Mouse (Mus musculus): ENCODE measurements at regions not wholly inside any gene's neighbourhood (a gene's known extent, or its start where the extent isn't known, plus 50 kb on each side); places are given as distances from the start of the nearest gene placed in this dataset.
A peak's percentile ranks its signal among the peaks of the same experiment; 100 is the strongest.

- DNase-seq (ENCODE audit: low spot score): no peak
These were observed 228.1 kb upstream of the Zdhhc25 start for GRCm38 (mm10) chr15:88372039-88372438.

GRCm38 (mm10) chr15:88373923-88374322, 226.2 kb upstream of the Zdhhc25 start:
- DNase-seq (ENCODE audit: low spot score): no peak

- no peak for DNase-seq (ENCODE audit: low spot score)
These were observed 220.8 kb upstream of the Zdhhc25 start for GRCm38 (mm10) chr15:88379342-88379741.

- no peak for DNase-seq (ENCODE audit: low spot score)
These were observed 220.0 kb upstream of the Zdhhc25 start for GRCm38 (mm10) chr15:88379951-88380623.

GRCm38 (mm10) chr15:88381419-88381818, 218.7 kb upstream of the Zdhhc25 start:
- DNase-seq (ENCODE audit: low spot score): no peak

GRCm38 (mm10) chr15:88385943-88386342, 214.2 kb upstream of the Zdhhc25 start:
- DNase-seq (ENCODE audit: low spot score): no peak

GRCm38 (mm10) chr15:88386711-88387110, 213.4 kb upstream of the Zdhhc25 start:
- no peak for DNase-seq (ENCODE audit: low spot score)

- DNase-seq (ENCODE audit: low spot score): peak; percentile 15
These were observed 208.3 kb upstream of the Zdhhc25 start for GRCm38 (mm10) chr15:88391822-88392221.

- no peak for DNase-seq (ENCODE audit: low spot score)
These were observed 201.0 kb upstream of the Zdhhc25 start for GRCm38 (mm10) chr15:88399064-88399463.

GRCm38 (mm10) chr15:88399989-88400388, 200.1 kb upstream of the Zdhhc25 start:
- DNase-seq (ENCODE audit: low spot score): peak; percentile 37

- no peak for DNase-seq (ENCODE audit: low spot score)
These were observed 199.3 kb upstream of the Zdhhc25 start for GRCm38 (mm10) chr15:88400787-88401186.

GRCm38 (mm10) chr15:88408461-88409379, 191.4 kb upstream of the Zdhhc25 start:
- no peak for DNase-seq (ENCODE audit: low spot score)

- no peak for DNase-seq (ENCODE audit: low spot score)
These were observed 185.9 kb upstream of the Zdhhc25 start for GRCm38 (mm10) chr15:88414206-88414605.

GRCm38 (mm10) chr15:88418881-88419280, 181.2 kb upstream of the Zdhhc25 start:
- no peak for DNase-seq (ENCODE audit: low spot score)

GRCm38 (mm10) chr15:88428441-88428840, 171.7 kb upstream of the Zdhhc25 start:
- DNase-seq (ENCODE audit: low spot score): no peak

- no peak for DNase-seq (ENCODE audit: low spot score)
These were observed 169.2 kb upstream of the Zdhhc25 start for GRCm38 (mm10) chr15:88430941-88431340.

GRCm38 (mm10) chr15:88448272-88448671, 151.8 kb upstream of the Zdhhc25 start:
- no peak for DNase-seq (ENCODE audit: low spot score)

GRCm38 (mm10) chr15:88451241-88451640, 148.9 kb upstream of the Zdhhc25 start:
- no peak for DNase-seq (ENCODE audit: low spot score)

GRCm38 (mm10) chr15:88468107-88468506, 132.0 kb upstream of the Zdhhc25 start:
- DNase-seq (ENCODE audit: low spot score): no peak

- DNase-seq (ENCODE audit: low spot score): no peak
These were observed 131.3 kb upstream of the Zdhhc25 start for GRCm38 (mm10) chr15:88468810-88469209.

GRCm38 (mm10) chr15:88469508-88470455, 130.3 kb upstream of the Zdhhc25 start:
- DNase-seq (ENCODE audit: low spot score): no peak
